Mouse (Mus musculus) neural tube, embryonic 10.5 days (tissue): ENCODE data around the gene Use1.

Source experiments
- DNase-seq: peaks from one replicate; pipeline ENCODE4 v3.0.0-alpha.2; 2017; ENCODE audit warnings: low spot score; ENCODE audit errors: extremely low spot score

Use1 gene

GRCm38 (mm10) chr8:71402446-71402964, 35.9 kb downstream of the Use1 start:
- DNase-seq: peak; percentile 11

- DNase-seq: peak; percentile 10
Observed at GRCm38 (mm10) chr8:71403107-71403885, 36.6 kb downstream of the Use1 start.

GRCm38 (mm10) chr8:71404011-71404410, 37.4 kb downstream of the Use1 start:
- DNase-seq: peak; percentile 12

- DNase-seq: peak; percentile 14
Observed at GRCm38 (mm10) chr8:71404951-71405351, 38.3 kb downstream of the Use1 start.

- peak; percentile 96 for DNase-seq
Observed at GRCm38 (mm10) chr8:71405401-71406098, 38.9 kb downstream of the Use1 start, which contains the start of gene Ankle1. Gene Ankle1 (plus strand): TSS chr8:71406010.

GRCm38 (mm10) chr8:71406099-71407015, 39.7 kb downstream of the Use1 start:
- DNase-seq: peak; percentile 84

GRCm38 (mm10) chr8:71407441-71407840, 40.8 kb downstream of the Use1 start:
- peak; percentile 10 for DNase-seq

- peak; percentile 6 for DNase-seq
Observed at GRCm38 (mm10) chr8:71408231-71408630, 41.6 kb downstream of the Use1 start.

GRCm38 (mm10) chr8:71411535-71412273, 45.1 kb downstream of the Use1 start:
- peak; percentile 17 for DNase-seq
